Comparison of ENCODE assay signal across 28 mouse cellular contexts in genomic region chr5:64655286-64655685, GRCm38 (mm10).
DNase-seq lines count a peak whose midpoint lies in the region; ATAC-seq lines count a peak whose summit lies in the region.
"Had no signal": no experiment of that assay in that cellular context is flagged by ENCODE, and none has a peak within 500 bp of the region (broad histone marks: within the 10 kb centered on the region; RNA-seq: fewer than 3 reads in every experiment).

No protein-coding gene starts in this region.

- H3K27me3 ChIP-seq in forebrain, embryonic 10.5 days (ENCODE audit: poor library complexity, severe bottlenecking), result no peaks in the 10 kb centered on the region
- H3K27me3 ChIP-seq in forebrain, embryonic 11.5 days (ENCODE audit: control insufficient read depth, insufficient read depth, low read length), result no peaks in the 10 kb centered on the region
- no peaks in the 10 kb centered on the region for H3K27me3 ChIP-seq in midbrain, embryonic 15.5 days (replicated peaks)
- H3K27me3 ChIP-seq: embryonic facial prominence, embryonic 13.5 days; forebrain, embryonic 12.5 days; forebrain, embryonic 15.5 days; heart, embryonic 13.5 days had no signal

- no peaks in the 10 kb centered on the region; the same call in 1 of the 2 replicates for H3K9me3 ChIP-seq in forebrain, embryonic 10.5 days
- no peaks in the 10 kb centered on the region for H3K9me3 ChIP-seq in forebrain, embryonic 11.5 days (ENCODE audit: control insufficient read depth, low read length)
- no peaks in the 10 kb centered on the region for H3K9me3 ChIP-seq in midbrain, embryonic 15.5 days
- H3K9me3 ChIP-seq: embryonic facial prominence, embryonic 13.5 days; forebrain, embryonic 12.5 days; forebrain, embryonic 15.5 days; heart, embryonic 10.5 days; heart, embryonic 13.5 days had no signal

- H3K27ac ChIP-seq in forebrain, embryonic 10.5 days, result 0 out of 2 replicates have a peak overlapping the region, but pooled peaks have one; percentile 30
- no peak overlapping the region for H3K27ac ChIP-seq in forebrain, embryonic 11.5 days (ENCODE audit: low read depth, low read length)
- H3K27ac ChIP-seq in midbrain, embryonic 15.5 days, result no peak overlapping the region
- H3K27ac ChIP-seq: embryonic facial prominence, embryonic 13.5 days; forebrain, embryonic 12.5 days; forebrain, embryonic 15.5 days; heart, adult 2 months; heart, embryonic 10.5 days; heart, embryonic 13.5 days; hindbrain, embryonic 14.5 days; hindbrain, postnatal 0 days had no signal

- no peak for DNase-seq in forebrain, embryonic 10.5 days (ENCODE audit: extremely low spot score, low spot score)
- DNase-seq in forebrain, embryonic 11.5 days (ENCODE audit: low spot score), result no peak
- DNase-seq in NIH3T3 (ENCODE audit: low read depth), result peak; percentile 78
- DNase-seq in fibroblast of lung, adult 2 months (ENCODE audit: low read depth), result peak; percentile 62
- no peak for DNase-seq in adrenal gland, adult 8-10 months
- DNase-seq: adrenal gland, postnatal 10 days; cerebellum, adult 11 months; cerebellum, adult 2 months; cerebellum, adult 9-11 months; cerebellum, postnatal 25 days; gastrocnemius, postnatal 36 days; heart, adult 2 months; heart, postnatal 14 days; heart, postnatal 4 days; kidney, adult 18-20 months had no signal

- H3K4me1 ChIP-seq in forebrain, embryonic 10.5 days, result no peaks in the 10 kb centered on the region
- H3K4me1 ChIP-seq in forebrain, embryonic 11.5 days (replicated peaks; ENCODE audit: control insufficient read depth, insufficient read depth, low read length), result no peaks in the 10 kb centered on the region
- H3K4me1 ChIP-seq in midbrain, embryonic 15.5 days, result no peaks in the 10 kb centered on the region
- H3K4me1 ChIP-seq: forebrain, embryonic 12.5 days; forebrain, embryonic 15.5 days had no signal

- no peak overlapping the region for H3K4me2 ChIP-seq in forebrain, embryonic 11.5 days (ENCODE audit: low read depth, low read length, severe bottlenecking)
- no peak overlapping the region for H3K4me2 ChIP-seq in midbrain, embryonic 15.5 days
- H3K4me2 ChIP-seq: embryonic facial prominence, embryonic 13.5 days; forebrain, embryonic 12.5 days; forebrain, embryonic 15.5 days; heart, embryonic 13.5 days; hindbrain, embryonic 14.5 days had no signal

- 80% methylated on average over 5 of the region's 5 CpGs for WGBS in forebrain, embryonic 10.5 days
- WGBS in forebrain, embryonic 11.5 days, result 84% methylated on average over 5 of the region's 5 CpGs
- WGBS in midbrain, embryonic 15.5 days, result 83% methylated on average over 5 of the region's 5 CpGs

- no peak overlapping the region for H3K9ac ChIP-seq in forebrain, embryonic 11.5 days (ENCODE audit: low read length)
- H3K9ac ChIP-seq in midbrain, embryonic 15.5 days, result no peak overlapping the region
- H3K9ac ChIP-seq: embryonic facial prominence, embryonic 13.5 days; forebrain, embryonic 12.5 days; forebrain, embryonic 15.5 days; heart, embryonic 13.5 days; hindbrain, embryonic 14.5 days had no signal

- no peak overlapping the region for H3K4me3 ChIP-seq in forebrain, embryonic 10.5 days
- no peak overlapping the region for H3K4me3 ChIP-seq in forebrain, embryonic 11.5 days (ENCODE audit: low read depth, low read length)
- no peak overlapping the region for H3K4me3 ChIP-seq in midbrain, embryonic 15.5 days
- H3K4me3 ChIP-seq: embryonic facial prominence, embryonic 13.5 days; erythroblast, embryonic 14.5 days; forebrain, embryonic 12.5 days; forebrain, embryonic 15.5 days; heart, adult 2 months; heart, embryonic 10.5 days; heart, embryonic 13.5 days had no signal

- no peaks in the 10 kb centered on the region for H3K36me3 ChIP-seq in forebrain, embryonic 10.5 days (replicated peaks)
- no peaks in the 10 kb centered on the region for H3K36me3 ChIP-seq in forebrain, embryonic 11.5 days (ENCODE audit: control insufficient read depth, insufficient read depth, low read length)
- H3K36me3 ChIP-seq in midbrain, embryonic 15.5 days (replicated peaks), result no peaks in the 10 kb centered on the region
- H3K36me3 ChIP-seq: embryonic facial prominence, embryonic 13.5 days; forebrain, embryonic 12.5 days; forebrain, embryonic 15.5 days; heart, embryonic 10.5 days; heart, embryonic 13.5 days had no signal

- no peak for ATAC-seq in forebrain, embryonic 11.5 days (replicated peaks; ENCODE audit: low FRiP score)
- ATAC-seq in midbrain, embryonic 15.5 days (replicated peaks), result no peak
- ATAC-seq: activated CD4-positive, CD25-positive, alpha-beta regulatory T cell, adult 4 months; CD4-positive, CD25-positive, alpha-beta regulatory T cell, adult 4 months; forebrain, embryonic 15.5 days; hindbrain, postnatal 0 days; inflammation-experienced regulatory T-cells, adult 6 months; intestine, embryonic 16.5 days had no signal

Comparison
In these comparisons a context has a peak if more than half of its experiments do, and no peak if none do; other contexts are left out.
1. DNase-seq: peak in NIH3T3 (single experiment) and fibroblast of lung, adult 2 months (single experiment); none in forebrain, embryonic 10.5 days (single experiment), forebrain, embryonic 11.5 days (single experiment) and adrenal gland, adult 8-10 months (single experiment).